Mouse (Mus musculus) spleen, postnatal 4 days (tissue): ENCODE results near the gene Kcnv2.
A peak's percentile ranks its signal among the peaks of the same experiment; 100 is the strongest.

Experiments used
- DNase-seq, 2 experiments: peaks; one replicate each; pipeline ENCODE4 v3.0.0; 2022; ENCODE audit warnings: low spot score in 2 of 2

Kcnv2 gene

DNA sequence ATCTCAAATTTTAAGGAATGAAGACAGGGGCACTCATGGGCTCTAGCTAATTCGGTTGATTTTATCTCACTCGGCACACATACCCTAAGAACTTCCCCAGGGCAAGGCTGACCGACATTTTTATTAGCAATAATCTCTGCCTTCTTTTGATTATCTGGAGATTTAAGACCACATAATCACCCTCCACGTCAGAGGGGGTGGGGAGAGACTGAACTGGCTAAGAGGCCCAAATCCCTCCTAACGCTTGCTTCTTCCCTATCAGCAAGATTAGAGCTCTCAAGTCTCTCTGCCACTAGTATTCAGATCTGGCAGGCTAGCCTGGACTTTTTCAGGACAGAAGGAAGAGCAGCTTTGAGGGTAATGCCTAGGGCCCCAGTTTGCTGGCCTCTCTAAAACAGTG, at the start of gene Kcnv2:
Kcnv2 (plus strand) TSS at position 308 of the 400 bp plus-strand sequence.
- DNase-seq, result no peak

DNA sequence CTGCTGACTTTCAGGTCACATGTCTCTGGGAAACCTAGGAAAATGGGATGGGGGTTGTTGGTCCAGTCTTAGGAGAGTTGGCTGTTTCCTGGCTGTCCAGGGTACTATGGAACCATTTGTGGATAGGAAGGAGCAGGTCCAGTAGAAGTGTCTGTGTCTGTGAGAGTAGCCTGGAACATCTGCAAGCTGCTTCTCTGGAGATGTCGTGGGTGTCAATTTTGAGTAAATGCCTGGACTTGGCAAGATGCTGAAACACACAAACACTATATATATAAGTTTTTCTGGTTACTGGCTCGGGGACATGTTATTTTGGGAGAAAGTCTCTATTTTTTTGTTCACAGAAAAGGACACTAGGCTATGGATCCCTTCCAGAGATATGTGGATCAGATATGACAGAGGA, 49.0 kb upstream of the Kcnv2 start:
- DNase-seq, result no peak

DNA sequence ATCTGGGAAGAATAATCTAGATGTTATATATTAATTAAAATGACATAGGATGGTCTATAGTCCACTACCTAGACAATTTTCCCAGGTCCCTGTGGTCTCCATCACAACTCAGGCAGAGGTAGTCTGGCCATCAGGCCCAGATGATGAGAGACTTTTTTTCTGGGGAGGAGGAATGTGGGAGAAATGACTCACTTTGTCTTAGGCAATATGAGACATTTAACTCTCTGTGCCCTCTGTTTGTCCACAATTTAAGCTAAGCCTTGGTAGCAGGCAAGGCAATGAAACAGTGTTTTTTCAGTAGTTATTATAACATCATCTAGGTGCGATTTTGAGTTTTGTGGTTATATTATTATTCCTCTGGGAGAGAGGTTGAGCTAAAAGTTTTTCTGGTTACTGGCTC, 48.0 kb upstream of the Kcnv2 start:
- no peak for DNase-seq

DNA sequence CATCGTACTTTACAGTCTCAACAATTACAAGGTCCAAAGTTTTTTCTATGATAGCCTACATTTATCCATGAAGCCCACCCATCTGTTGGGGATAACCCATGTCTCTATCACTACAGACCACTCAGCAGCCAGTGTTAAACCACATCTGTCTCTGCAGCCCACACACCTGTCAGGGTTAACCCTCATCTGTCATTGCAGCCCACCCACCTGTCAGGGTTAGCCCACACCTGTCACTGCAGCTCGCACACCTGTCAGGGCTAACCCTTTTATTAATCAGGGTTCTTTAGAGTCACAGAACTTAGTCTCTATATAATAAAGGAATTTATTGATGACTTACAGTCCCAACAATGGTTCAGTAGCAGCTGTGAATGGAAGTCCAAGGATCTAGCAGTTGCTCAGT, 43.2 kb upstream of the Kcnv2 start:
- DNase-seq, result no peak

DNA sequence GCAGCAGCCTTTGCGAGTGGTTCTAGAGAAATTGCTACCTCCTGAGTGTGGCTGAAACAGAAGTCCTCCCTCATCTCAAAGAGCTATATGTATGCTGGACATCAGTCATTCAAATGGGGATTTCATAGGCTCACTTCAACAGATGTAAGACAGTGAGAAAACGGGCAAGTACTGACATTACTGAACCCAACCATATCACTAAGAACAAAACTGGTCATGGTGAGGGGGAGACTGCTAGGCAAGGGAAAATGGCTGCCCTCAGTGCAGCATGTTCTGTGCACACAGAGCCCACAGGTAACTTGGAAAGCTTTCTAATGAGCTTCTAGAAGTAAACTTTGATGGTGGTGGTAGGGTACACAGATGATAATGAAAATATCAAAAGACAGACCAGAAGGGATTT, 12.3 kb upstream of the Kcnv2 start:
- peak in 1 of 2 experiments; percentile 6 for DNase-seq

DNA sequence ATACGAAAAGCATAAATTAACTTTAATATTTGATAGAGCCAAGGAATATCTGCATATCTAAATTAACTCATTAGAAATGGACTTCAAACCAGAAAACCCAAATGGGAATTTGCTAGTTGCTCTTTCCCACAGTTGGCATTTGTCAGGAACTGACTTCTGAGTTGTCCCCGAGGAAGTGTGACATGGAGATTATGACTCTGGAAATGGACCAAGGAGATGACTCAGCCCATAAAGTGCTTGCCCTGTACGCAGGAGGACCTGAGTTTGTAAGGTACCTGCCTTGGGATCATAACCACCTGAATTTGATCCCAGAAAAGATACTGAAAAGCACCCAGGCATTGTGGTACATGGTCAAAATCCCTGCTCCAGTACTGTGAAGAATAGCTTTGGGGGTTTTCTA, 11.1 kb upstream of the Kcnv2 start:
- peak in 1 of 2 experiments; percentile 12 for DNase-seq

DNA sequence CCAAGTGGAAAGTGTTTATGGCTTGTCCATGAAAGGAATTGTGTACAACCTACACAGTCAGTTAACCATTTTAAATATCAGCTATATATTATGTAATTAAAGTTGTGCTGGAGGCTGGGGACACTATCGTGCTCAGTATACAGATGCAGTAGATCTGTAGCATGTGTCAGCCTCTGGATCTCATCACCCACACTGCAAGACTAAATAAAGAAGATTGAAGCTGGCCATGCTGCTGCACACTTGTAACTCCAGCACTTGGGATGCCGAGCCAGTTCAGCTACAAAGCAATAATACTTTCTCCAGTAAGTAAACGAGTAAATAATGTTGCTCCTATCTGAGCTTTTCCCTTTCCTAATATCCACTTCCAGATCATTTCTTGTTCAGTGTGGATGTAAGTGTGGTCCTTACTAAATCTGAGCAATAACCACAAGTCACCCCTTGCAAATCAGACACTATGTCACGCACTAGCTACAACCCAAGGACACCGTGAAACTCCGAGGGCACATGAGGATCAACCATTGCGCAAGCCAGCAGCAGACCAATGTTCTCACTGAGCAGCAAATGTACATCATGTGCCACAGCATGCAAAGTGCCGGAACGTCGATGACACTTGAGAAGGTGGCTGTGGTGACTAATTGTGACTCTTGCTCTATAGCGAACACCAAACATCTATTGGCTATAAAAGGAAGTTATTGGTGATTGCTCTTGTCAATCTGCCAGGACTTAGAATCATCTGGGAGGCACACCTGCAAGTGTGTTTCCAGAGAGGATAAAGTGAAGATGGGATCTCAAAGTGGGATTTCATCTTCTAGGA, 9.9 kb upstream of the Kcnv2 start:
- peak in 1 of 2 experiments; percentile 56 for DNase-seq

DNA sequence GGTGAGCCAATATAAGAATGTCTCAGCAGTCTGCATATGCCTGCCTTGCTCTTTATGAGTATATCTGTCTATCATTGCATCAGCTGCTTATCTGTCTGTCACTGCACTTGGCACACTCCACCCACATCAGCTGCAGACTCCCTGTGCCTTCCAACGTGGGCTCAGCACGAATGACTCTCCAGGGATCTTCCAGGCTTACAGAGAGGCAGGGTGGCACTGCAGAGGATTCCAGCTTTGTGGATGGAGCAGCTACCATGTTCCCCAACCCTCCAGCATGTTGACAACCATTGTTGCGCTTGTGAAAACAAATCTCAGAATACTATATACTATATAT, 9.3 kb upstream of the Kcnv2 start:
- peak in 1 of 2 experiments; percentile 18 for DNase-seq

DNA sequence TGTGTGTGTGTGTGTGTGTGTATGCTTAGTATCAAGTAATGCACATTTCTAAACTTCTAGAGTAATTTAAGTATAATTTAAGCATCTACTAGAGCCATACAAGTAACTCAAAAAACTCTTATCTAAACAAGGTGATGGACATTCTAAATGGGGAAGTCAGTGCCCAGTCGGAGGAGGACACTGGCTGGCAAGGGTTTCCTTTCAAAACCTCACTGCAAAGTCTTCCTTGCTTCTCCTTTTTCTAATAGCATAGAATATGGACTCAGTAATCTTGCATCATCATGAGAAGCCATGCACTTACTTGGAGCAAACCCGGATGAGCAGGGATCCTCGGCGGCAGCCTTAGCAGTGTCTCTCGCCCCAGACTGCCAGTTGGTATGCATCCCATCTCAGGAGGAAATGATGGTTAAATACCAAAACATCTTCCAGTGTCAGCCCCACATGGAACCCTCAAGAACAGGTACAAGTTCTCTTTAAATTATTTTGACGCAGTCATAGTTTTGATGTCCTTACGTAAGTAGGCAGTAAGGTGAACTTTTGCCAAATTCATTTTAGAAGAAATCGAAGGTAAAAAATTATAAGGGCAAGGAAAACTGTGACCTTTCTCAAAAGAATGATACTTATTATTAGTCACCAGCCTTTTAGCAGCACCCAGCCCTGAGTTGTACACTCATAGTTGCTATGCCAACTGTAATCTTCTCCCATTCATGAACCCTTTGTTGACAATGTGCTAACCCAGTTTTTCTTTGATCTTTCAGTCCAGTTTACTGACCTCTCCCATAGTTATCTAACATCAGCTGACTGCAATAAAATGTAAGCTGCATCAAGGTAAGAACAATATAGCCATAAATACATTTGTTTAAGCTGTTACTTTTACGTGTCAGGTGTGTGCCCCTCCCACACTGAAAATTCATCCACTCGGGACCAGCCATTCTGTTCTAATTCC, 5.8 kb upstream of the Kcnv2 start:
- DNase-seq, result no peak

DNA sequence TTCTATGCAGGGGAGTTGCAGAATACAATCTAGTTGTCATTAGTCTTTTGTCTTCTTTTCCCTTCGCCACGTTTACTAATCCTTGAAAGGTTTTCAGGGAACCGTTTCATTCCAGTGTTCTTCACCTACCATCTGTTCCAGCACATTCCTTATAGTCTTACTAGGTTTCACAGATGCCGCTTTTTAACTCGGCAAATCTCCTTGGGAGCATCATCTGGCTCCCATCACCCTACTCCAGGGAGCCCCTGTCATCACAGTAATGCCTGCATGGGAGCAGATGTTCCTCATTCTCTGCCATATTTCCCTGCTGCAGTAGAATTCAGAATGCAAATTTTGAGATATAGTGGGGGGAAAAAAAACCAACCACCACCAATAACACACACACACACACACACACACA, 5.1 kb upstream of the Kcnv2 start:
- no peak for DNase-seq

DNA sequence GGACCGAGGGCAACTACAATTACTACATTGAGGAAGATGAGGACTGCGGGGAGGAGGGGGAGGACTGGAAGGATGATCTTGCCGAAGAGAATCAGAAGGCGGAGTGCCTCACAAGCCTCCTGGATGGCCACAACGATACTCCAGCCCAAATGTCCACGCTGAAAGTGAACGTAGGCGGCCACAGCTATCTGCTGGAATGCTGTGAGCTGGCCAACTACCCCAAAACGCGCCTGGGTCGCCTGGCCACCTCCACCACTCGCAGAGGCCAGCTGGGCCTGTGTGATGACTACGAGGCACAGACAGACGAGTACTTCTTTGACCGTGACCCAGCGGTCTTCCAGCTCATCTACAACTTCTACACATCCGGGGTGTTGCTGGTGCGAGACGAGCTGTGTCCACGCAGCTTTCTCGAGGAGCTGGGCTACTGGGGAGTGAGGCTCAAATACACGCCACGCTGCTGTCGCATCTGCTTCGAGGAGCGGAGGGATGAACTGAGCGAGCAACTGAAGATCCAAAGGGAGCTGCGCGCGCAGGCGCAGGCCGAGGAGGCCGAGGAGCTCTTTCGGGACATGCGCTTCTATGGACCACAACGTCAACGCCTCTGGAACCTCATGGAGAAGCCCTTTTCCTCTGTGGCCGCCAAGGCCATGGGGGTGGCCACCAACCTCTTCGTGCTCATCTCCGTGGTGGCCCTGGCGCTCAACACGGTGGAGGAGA, 681 bp downstream of the Kcnv2 start:
- peak in 1 of 2 experiments; percentile 58 for DNase-seq

DNA sequence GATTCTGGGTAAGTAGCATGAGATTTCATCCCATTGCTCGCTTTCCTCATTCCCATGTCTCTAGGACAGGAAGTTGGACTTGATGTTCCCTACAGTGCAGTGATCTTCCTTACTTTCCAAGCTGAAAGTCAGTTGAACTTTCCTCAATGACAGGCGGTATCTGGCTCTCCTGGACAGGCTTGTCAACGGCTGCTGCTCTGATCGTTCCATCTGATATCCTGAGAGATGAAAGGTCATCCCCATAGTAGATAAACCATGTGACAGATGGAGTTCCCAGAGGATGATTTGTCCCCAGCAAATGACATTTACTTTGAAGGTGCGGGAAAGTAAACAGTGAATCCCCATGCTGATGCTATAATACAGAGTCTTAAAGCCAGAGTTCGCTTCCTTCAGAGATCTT, 3.2 kb downstream of the Kcnv2 start:
- DNase-seq, result no peak

DNA sequence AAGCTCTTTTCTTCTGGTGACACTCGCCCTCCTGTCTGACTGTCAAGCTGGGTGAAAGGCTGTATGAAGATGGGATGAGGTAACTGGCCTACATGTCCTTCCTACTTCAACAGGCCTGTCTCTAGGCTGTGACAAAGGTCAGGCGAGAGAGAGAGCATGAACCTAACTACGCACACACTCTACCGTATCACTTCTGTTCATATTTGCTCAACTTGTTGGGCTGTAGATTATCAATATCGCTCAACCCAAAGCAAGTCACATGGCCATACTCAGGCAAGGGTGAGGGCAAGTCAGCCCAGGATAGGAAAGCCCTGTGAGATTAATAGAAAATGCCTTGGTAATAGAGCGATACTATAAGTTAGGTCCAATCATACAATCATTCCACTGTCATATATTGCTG, 5.2 kb downstream of the Kcnv2 start:
- DNase-seq, result no peak

DNA sequence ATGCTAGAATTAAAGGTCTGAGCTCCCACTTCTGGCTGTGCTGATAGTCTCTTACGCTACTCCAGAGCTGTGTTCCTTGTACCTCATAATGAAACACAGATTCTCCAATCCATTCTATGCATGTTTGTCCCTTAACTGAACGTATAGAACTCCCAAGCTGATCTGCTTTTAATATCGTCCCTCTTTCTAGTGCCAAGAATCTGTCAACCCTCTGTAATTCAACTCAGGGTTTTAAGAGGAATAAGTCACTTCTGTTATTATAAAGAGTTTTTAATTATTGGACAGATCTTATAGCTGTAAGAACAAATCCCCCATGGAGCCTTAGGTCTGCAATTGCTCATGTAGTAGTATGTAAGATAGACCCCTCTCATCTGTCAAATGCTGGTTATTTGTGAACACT, 5.8 kb downstream of the Kcnv2 start:
- no peak for DNase-seq

DNA sequence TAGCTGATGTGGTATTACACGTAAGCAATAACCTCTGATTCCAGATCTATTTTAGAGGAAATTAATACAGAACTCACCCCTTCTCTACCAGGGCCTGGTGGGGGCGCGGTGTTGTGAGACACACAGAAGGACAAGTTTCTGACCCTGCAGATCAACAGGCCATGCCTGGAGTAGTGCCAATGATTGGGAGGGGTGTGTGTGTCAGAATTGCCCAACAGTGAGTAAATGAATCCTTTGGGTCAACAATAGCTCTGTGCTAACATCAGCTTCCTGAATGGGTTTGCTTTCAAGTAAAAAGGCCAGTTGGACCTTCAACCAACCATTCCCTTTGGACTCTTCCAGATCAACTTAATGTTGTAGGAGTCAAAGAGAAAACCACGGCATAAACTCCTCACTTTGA, 6.3 kb downstream of the Kcnv2 start:
- no peak for DNase-seq

DNA sequence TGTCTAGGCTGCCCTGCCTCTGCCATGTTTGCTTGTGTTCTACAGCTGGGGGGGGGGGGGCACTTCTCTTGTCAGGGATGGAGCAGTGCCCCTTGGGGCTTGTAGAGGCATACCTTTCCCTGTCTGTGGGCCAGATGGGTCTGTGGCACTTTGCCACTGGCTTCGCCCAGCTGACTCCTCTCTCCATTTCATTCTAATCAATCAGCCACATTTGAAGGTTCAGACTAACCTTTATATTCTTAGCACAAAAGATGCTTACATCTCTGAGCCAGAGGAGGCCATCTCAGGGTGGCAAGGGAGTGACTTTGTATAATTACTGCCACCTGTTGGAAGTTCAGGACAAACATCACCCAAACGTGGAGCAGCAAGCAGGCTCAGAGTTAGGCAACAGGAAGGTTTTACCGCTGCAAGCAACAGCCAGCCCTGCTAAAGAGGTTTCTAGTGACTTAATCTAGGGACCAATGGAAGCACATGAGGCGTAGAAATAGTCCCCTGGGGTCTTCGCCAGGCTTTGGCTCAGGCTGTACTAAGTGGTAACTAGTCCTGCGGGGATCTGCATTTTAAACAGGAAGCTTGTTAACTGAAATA, 9.9 kb downstream of the Kcnv2 start:
- no peak for DNase-seq

DNA sequence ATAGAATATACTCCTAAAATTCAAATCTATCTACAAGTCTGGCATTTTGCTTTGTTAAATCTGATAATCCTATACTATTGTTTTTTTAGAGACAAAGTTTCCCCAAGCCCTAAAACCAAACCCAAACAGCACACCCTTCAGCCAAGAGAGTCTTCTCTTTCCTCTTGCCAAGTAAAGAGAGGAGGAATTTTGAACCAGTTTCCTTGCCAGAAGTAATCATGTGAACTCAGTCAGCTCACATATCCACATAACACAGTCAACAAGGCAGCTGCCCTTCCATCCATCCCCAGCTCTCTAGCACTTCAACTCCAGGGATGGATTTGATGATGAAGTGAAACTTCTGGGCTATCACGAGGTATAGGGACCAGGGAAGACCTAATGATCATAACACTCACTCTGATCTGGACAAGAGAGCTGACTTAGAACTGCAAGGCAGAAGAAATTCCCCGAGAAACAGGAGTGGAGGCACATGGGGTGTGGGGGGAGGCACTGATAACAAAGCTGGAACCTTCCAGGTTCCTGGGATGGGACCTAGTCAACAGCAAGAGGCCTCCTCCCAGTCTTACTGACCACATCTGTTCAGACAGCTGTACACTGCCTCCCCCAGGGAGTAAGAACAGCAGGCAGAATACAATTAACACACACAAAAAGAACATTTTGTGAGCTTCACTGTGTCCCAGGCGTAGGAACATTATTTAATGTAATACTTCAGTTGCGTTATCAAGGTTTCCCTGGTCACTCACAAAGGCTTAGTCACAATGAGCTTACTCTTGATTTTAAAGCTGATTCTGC, 13.9 kb downstream of the Kcnv2 start:
- DNase-seq, result no peak

DNA sequence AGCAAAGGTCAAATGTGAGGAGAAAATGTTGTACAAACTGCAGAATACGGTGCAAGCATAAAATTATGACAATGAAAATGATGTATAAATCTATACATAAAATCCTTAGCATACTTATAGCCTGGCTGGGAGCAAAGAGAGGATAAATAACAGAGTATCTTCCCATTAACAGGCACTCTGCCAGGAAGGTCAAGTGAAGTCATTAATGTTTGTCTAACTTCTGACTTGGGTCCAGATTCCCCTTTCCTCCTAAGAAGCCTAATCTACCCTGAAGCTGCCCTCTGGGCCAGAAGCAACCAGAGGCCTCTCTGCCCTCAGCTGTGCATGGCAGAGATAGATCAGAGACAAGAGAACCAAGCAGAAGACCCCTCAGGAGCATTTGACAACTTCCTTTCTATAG, 24.1 kb downstream of the Kcnv2 start:
- DNase-seq, result no peak

DNA sequence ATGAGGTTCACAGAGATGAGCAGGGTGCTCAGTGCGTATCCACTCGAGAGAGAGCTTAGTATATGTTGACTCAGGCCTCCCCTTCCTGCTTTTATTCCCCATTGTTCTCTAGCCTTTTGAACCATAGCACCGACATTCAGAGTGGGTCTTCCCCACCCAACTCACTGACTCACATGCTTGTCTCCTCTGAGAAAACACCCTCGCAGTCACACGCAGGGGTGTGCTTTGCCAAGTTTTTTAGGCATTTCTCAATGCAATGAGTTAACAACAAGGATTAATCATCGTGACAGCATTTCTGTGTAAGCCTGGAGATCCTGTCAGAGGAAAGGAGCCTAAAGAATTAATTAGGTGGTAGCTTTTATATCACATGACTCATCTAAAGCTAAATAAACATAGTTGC, 29.3 kb downstream of the Kcnv2 start:
- DNase-seq, result no peak

DNA sequence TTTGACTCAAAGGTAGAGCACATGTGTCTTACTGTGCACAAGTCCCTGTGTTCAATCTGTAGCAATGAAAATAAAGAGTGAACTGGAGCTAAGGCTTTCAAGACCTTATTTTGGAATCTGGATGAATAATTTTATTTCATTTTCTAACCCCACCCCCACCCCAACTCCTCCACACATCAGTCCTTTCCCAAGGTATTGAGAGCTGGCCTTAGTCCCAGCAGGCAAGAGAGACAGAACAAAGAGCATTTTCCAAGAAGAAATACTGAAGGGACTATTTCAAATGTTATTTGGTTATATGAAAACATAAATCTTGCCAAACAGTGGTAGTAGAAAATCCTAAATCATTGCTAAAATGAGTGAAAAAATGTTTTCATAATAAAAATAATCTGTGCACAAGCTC, 38.0 kb downstream of the Kcnv2 start:
- no peak for DNase-seq

DNA sequence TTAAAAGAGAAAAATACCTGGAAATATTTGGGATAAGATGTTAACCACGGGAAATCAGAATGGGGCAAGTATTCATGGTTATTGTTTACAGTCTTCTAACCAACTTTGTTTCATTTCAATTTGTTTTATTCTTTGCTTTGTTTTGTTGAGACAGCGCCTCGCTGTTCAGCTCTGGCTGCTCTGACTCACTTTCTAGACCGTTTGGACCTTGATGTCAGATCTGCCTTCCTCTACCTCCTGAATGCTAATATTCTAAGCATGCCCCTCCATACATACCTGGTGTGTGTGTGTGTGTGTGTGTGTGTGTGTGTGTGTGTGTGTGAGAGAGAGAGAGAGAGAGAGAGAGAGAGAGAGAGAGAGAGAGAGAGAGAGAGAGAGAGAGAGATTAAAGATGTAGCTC, 41.5 kb downstream of the Kcnv2 start:
- no peak for DNase-seq
